Mouse (Mus musculus): ENCODE data around the gene Rarb.

- TF ChIP-seq CTCF (IDR thresholded peaks at IDR 0.05; ENCODE audit: low read depth) (no peak), EP300 (IDR thresholded peaks at IDR 0.05; ENCODE audit: low read depth) (no peak)
Measured at GRCm38 (mm10) chr14:16776723-16777381, 42.1 kb downstream of the Rarb start.
